Mouse (Mus musculus) midbrain, postnatal 0 days (tissue): ENCODE measurements at regions not wholly inside any gene's neighbourhood (a gene's known extent, or its start where the extent isn't known, plus 50 kb on each side); places are given as distances from the start of the nearest gene placed in this dataset.
"Not testable (repeated sequence)": the region's sequence is repeated elsewhere in the genome, so short reads cannot be mapped to it uniquely, and the experiment has no call there.

Experiments used
- ATAC-seq: fragments of 200-750 bp; cut with Nextera tagmentation; 2 replicates; pipeline ENCODE4 v1.8.0; 2017; ENCODE audit warnings: moderate number of reproducible peaks, mild to moderate bottlenecking, moderate TSS enrichment, moderate library complexity; ENCODE audit not compliant: low FRiP score
- DNase-seq: peaks from one replicate; pipeline ENCODE4 v3.0.0-alpha.2; 2015; ENCODE audit warnings: low spot score
- H3K27ac ChIP-seq: fragments of 300-500 bp; sonication (generic); 2 replicates; pipeline ENCODE4 v1.5.1; 2014; ENCODE audit warnings: low read depth, mild to moderate bottlenecking, low read length, mixed read lengths
- H3K27me3 ChIP-seq: fragments of 300-500 bp; sonication (generic); 2 replicates; pipeline ENCODE4 v1.6.1; 2014; ENCODE audit warnings: low read length, control low read depth, mixed read lengths; ENCODE audit not compliant: insufficient read depth
- H3K36me3 ChIP-seq: fragments of 300-500 bp; sonication (generic); 2 replicates; pipeline ENCODE4 v1.6.1; 2014; ENCODE audit warnings: low read length, control low read depth, mixed read lengths; ENCODE audit not compliant: insufficient read depth
- H3K4me1 ChIP-seq: fragments of 300-500 bp; sonication (generic); 2 replicates; pipeline ENCODE4 v1.6.1; 2014; ENCODE audit warnings: mild to moderate bottlenecking, control low read depth, antibody characterized with exemption, low read length, mixed read lengths; ENCODE audit not compliant: insufficient read depth
- H3K4me2 ChIP-seq: fragments of 300-500 bp; sonication (generic); 2 replicates; pipeline ENCODE4 v1.6.1; 2014; ENCODE audit warnings: low read depth, mild to moderate bottlenecking, low read length, mixed read lengths; ENCODE audit not compliant: poor library complexity, severe bottlenecking
- H3K4me3 ChIP-seq: fragments of 300-500 bp; sonication (generic); 2 replicates; pipeline ENCODE4 v1.5.1; 2014; ENCODE audit warnings: low read depth, mild to moderate bottlenecking, low read length, moderate library complexity
- H3K9ac ChIP-seq: fragments of 300-500 bp; sonication (generic); replicated peaks from 2 replicates; pipeline ENCODE4 v1.6.1; 2014; ENCODE audit warnings: mild to moderate bottlenecking, low read length, moderate library complexity, mixed read lengths; ENCODE audit not compliant: poor library complexity, severe bottlenecking
- H3K9me3 ChIP-seq: fragments of 300-500 bp; sonication (generic); 2 replicates; pipeline ENCODE4 v1.6.1; 2016; ENCODE audit warnings: low read length, control low read depth
- CTCF ChIP-seq: IDR thresholded peaks from 2 replicates; pipeline ENCODE4 v1.5.1; 2016; ENCODE audit warnings: antibody characterized with exemption, mild to moderate bottlenecking
- WGBS: fragments of 180-500 bp; shearing (Covaris S2); extraction: QIAGEN DNeasy Blood & Tissue Kit; methylation state at CpG from one replicate; pipeline ENCODE4 v1.1.7; 2014; 5-methylcytosine and 5-hydroxymethylcytosine counted together

GRCm38 (mm10) chr6:74282842-74283241 lies 813.4 kb upstream of the 4931417E11Rik start:
- H3K9ac ChIP-seq: no peak overlapping the region
- H3K4me3 ChIP-seq: no peak overlapping the region
- ATAC-seq (no peak), DNase-seq (no peak)
- no peaks in the 10 kb centered on the region for H3K27me3 ChIP-seq
- H3K36me3 ChIP-seq: no peaks in the 10 kb centered on the region
- no peak overlapping the region for H3K27ac ChIP-seq
- H3K4me2 ChIP-seq: no peak overlapping the region
- H3K9me3 ChIP-seq: no peaks in the 10 kb centered on the region
- no peaks in the 10 kb centered on the region for H3K4me1 ChIP-seq
- 96% methylated on average over 1 of the region's 1 CpGs for WGBS
- TF ChIP-seq CTCF: no peak

GRCm38 (mm10) chr6:74274232-74274631 lies 804.8 kb upstream of the 4931417E11Rik start:
- H3K27ac ChIP-seq: no peak overlapping the region
- no peaks in the 10 kb centered on the region for H3K4me1 ChIP-seq
- no peak overlapping the region for H3K4me3 ChIP-seq
- no peaks in the 10 kb centered on the region for H3K9me3 ChIP-seq
- ATAC-seq: no peak
- no peaks in the 10 kb centered on the region for H3K27me3 ChIP-seq
- DNase-seq: no peak
- no peak overlapping the region for H3K9ac ChIP-seq
- H3K36me3 ChIP-seq: no peaks in the 10 kb centered on the region
- TF ChIP-seq CTCF: no peak
- no peak overlapping the region for H3K4me2 ChIP-seq

- H3K27ac ChIP-seq: no peak overlapping the region
- 86% methylated on average over 5 of the region's 5 CpGs for WGBS
- H3K36me3 ChIP-seq: no peaks in the 10 kb centered on the region
- no peaks in the 10 kb centered on the region for H3K9me3 ChIP-seq
- H3K4me1 ChIP-seq: no peaks in the 10 kb centered on the region
- DNase-seq (peak; percentile 30), ATAC-seq (no peak)
- no peak overlapping the region for H3K4me3 ChIP-seq
- TF ChIP-seq CTCF: no peak
- H3K4me2 ChIP-seq: no peak overlapping the region
- no peaks in the 10 kb centered on the region for H3K27me3 ChIP-seq
- H3K9ac ChIP-seq: no peak overlapping the region
These were observed 801.9 kb upstream of the 4931417E11Rik start for GRCm38 (mm10) chr6:74271156-74271897.

- not testable (repeated sequence) for H3K27me3 ChIP-seq, DNase-seq, H3K9me3 ChIP-seq, ATAC-seq, H3K4me2 ChIP-seq, H3K4me1 ChIP-seq, H3K4me3 ChIP-seq, H3K27ac ChIP-seq, H3K36me3 ChIP-seq, H3K9ac ChIP-seq
- 92% methylated on average over 1 of the region's 1 CpGs for WGBS
These were observed 797.1 kb upstream of the 4931417E11Rik start for GRCm38 (mm10) chr6:74266601-74267000.
